Mouse (Mus musculus) liver, embryonic 14.5 days (tissue): ENCODE results near the gene Pbx1.

Experiments used
- CTCF ChIP-seq: IDR thresholded peaks from 2 replicates; pipeline ENCODE4 v1.5.1; 2016; ENCODE audit warnings: antibody characterized with exemption, low read depth, control low read depth
- EP300 ChIP-seq: IDR thresholded peaks from 2 replicates; pipeline ENCODE4 v1.6.1; 2016; ENCODE audit warnings: antibody characterized with exemption, low read depth

- no peak for TF ChIP-seq EP300
- no peak for TF ChIP-seq CTCF
These were observed 294.2 kb downstream of the Pbx1 start for GRCm38 (mm10) chr1:168137890-168138289.
